Mouse (Mus musculus) 3134 (cell line): ENCODE measurements at regions not wholly inside any gene's neighbourhood (a gene's known extent, or its start where the extent isn't known, plus 50 kb on each side); places are given as distances from the start of the nearest gene placed in this dataset.

ENCODE experiments used
- DNase-seq: peaks from one replicate; pipeline ENCODE4 v3.0.0-alpha.2; 2011; ENCODE audit warnings: low spot score; ENCODE audit not compliant: insufficient read length; ENCODE audit errors: extremely low read depth

DNA sequence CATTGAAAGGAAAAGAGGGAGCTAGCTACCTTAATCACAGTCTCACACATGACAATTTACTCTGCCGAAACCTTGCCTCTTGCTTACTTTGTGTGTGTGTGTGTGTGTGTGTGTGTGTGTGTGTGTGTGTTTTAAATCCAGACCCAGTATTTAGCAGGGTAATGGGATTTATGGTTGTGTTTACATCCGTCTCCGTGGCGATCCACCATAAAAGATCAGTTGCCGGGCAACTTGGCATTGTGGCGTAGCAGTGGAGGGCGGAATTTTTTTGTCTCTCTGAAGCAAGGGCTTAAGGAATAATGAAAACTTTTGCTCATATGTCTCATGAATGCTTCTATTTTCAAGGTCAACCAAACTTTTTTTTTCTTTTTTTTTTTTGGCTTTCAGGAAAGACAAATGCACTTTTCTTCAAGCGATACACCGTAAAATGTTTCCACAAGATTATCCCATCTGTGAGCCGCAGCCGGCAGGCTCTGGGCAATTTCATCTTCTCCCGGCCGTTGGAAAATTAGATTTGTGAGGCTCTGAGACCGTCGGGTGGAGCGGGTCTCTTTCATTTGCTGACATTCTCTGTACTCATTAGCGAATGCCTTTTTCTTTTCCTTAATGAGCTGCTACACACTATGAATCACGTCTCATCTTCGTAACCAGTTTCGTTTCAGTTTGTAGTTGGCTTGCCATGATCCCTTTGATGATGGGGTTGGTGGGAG is 53.9 kb upstream of the Ptch1 start:
- no peak for DNase-seq

DNA sequence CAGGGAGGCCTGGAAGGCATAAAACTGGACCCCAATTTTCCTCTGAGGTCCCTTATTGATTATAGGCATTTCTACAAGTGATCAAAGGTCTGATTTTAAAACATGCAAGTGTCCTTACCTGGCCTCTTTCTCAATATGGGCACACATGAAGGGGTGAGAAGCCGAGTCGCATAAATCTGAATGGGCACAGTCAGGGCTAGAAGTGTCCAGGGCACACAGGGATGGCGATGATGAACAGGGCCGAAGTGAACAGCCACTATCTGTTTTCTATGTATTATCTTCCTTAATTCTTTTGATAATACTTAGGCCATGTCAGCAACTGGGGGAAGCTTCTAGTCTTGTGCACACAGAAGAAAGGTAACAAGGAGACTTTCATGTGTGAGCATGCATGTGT is 54.5 kb upstream of the Ptch1 start:
- DNase-seq = no peak

DNA sequence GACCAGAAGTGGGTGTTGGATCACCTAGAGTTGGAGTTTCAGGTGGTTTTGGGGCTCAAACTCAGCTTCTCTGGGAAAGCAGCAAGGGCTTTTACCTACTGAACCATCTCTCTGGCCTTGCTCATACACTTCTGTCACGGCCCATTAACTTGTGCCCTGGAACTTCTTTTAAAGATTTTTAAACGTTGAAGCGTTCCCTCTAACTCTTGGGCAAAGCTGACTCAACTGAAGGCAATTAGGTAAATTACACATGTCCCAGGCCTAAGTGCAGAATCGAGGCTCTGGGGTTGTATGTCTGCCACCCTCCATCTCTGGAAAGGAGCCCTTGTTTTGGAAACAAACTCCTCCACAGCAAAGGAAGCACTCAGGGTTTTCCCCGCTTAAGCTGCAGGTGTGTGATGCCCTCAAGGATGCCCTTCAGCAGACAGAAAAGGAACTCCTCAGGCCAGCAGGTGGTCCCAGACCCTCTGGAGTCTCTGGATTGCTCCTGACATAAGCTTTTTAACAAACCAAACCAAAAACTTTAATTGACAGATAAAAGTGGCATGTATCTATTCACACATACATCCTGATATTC is 58.5 kb upstream of the Ptch1 start:
- DNase-seq = no peak

DNA sequence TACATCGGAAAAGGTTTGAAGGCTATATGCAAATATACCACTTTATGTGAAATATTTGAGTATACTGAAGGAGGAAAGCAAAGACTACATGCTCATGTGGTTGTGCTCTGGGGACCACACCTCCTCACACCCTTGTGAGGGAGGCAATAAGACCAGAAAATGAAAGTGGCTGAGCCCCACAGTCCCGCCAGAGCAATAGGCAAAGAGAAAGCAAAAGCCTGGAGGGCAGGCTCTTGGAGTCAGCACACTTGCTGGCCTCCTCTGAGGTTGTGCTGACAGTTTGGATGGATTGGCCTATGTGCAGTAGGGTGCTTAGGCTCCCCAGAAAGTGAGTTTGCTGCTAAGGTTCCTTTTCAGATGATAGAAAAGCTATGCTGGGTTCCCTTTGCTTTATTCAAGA is 60.9 kb upstream of the Ptch1 start:
- no peak for DNase-seq

DNA sequence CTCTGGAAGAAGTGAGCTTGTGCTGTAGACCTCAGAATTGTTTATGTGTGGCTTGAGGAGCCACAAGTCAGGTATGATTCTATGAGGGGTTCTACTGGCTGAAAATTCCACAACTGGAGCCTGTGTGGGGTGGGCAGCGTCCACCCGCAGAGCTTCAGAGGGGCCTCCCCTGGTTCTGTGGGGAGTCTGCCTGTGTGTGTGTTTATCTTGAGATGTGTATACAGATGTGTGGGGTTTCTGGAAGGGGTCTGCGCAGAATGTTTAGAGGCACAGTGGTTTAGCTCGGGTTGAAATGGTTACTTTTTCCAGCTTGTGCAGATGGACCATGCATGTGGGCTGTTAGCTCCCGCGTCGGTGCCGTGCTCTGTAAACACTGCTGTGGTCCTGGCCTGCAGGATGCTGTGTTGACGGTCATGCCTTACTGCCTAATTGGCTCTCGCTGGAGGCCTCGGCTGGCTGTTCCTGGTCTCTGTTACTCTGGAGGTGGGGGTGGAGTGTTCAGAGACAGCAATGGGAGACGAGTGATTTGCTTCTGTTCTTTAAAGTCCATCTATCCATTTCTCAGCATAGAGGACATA is 68.3 kb upstream of the Ptch1 start:
- no peak for DNase-seq

- peak; percentile 64 for DNase-seq
Measured at GRCm38 (mm10) chr13:63642617-63643016, 69.2 kb upstream of the Ptch1 start.

GRCm38 (mm10) chr13:63643394-63643793 is 70.0 kb upstream of the Ptch1 start:
- DNase-seq = no peak

GRCm38 (mm10) chr13:63644308-63644707 is 70.9 kb upstream of the Ptch1 start:
- DNase-seq = no peak

DNA sequence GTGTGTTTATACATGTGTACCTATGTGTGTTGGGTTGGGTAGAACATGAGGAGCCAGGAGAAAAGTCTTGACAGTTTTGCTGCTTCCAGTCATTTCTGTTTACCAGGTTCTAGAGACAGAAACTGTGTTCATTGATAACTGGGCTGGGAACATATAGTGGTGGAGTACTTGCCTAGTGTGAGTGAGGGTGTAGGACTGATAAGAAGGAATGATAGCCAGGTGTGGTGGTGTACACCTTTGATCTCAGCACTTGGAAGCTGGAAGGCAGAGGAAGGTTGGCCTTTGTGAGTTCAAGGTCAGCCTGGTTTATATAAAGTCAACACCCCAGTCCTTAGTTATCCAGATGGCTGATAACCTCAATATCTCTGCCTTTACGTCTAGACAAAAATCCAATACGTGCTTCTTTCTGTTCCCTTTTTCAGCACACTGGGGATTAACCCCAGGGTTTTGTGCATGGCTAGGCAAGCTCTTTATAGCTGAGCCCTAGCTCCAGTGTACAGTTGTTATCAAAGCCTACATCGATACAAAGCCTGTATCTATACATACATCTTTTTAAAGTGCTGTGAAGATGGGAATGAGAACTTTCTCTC is 75.8 kb upstream of the Ptch1 start:
- DNase-seq = no peak

GRCm38 (mm10) chr13:63654514-63654913 is 81.1 kb upstream of the Ptch1 start:
- DNase-seq = no peak

DNA sequence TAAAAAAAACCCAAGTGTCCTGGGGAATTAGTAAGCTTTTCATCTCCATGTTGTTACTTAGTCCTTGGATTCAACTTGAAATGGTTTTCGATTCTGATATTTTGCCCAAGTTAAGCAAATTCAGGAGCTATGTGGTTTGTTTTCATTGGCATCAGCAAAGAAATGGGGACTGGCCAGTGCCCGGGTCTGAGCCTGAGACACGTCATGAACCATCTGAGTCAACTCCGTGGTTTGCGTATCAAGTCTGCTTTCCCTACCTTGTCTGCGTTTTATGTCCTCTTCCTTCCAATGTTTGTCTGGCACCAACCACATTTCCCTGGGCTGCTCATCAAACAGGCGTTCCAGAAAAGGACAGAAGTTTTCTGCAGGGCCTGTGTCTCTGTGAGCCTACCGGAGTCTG is 83.7 kb upstream of the Ptch1 start:
- DNase-seq = peak; percentile 63

- DNase-seq = no peak
Measured at GRCm38 (mm10) chr13:63659412-63659811, 86.0 kb upstream of the Ptch1 start.

- no peak for DNase-seq
Measured at GRCm38 (mm10) chr13:63660431-63660830, 87.0 kb upstream of the Ptch1 start.

- no peak for DNase-seq
Measured at GRCm38 (mm10) chr13:63668576-63668975, 95.2 kb upstream of the Ptch1 start.

- DNase-seq = no peak
Measured at GRCm38 (mm10) chr13:63669031-63669430, 95.6 kb upstream of the Ptch1 start.

GRCm38 (mm10) chr13:63672425-63672824 is 99.0 kb upstream of the Ptch1 start:
- no peak for DNase-seq

DNA sequence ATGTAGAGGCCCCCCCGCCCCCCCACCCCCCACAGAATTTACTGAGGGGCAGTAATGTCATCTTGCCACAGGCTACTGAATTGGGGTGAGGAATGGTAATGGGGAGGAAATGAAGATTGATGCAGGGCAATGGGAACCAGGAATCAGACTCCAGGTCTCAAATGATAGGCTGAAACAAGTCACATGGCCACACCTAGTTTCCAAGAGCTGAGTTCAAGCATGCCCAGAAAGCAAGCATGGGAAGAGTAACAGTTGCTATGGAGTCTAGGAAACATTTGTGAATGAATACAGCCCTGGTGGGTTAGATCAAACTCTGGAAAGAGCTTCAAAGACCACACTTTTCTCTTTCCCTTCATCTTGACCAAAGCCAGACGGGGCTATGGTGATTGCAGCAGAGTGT is 104.3 kb upstream of the Ptch1 start:
- no peak for DNase-seq

DNA sequence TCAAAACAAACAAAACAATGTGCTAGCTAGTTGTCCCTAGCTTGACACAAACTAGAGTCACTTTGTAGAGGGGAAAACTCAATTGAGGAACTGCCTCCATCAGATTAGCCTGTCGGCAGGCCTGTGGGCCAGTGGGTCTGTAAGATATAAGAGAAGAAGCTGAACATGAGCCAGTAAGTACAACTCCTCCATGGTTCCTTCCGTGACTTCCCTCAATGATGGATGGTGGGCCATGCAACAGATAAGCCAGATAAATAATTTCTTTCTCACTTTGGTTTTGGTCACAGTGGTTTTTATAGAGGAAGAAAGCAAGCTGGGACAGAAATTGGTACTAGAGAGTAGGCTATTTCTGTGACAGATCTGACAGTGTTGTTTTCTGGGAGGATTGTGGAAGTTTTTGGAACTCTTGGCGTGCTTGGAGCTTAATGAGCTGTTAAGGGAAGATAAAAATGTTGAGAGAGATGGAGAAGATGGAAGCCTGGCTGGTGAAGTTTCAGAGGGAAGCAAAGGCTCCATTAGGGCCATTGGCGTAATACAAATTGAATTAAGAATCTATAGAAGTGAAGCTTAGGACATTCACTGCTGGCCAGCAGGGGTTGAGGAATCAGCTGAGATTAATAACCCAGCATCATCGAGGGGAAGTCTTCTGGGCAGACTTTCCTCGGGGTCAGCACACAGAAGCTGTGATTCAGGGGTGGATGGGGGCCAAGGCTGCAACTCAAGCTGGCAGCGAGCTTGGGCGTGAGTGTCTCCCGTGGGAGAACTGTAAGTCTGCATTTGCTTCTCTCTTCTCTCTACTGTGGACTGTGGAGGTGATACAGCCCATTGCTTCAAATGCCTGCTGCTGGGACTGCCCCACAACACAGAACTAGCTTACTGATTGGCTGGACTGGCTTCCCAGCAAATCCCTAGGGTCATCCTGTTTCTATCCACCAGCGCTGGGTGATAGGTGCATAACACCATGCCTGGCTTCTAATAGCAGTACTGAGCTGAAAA is 105.2 kb upstream of the Ptch1 start:
- no peak for DNase-seq

DNA sequence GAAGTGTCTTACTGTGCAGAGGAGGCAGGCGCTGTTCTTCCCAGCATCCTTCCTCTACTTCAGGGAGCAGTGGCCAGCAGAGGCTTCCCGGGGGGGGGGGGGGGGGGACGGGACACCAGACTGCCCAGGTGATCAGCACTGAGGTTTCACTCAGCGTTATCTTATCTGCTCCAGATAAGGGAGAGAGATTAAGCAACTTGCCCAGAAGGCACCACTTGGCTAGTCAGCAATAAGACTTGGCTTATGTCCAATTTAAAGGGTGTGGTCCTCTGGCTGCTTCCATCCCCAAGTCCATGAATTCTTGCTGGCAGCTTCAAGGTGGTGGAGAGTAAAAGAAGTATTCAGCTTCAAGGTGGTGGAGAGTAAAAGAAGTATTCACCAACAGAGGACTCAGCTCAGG is 108.9 kb upstream of the Ptch1 start:
- no peak for DNase-seq

GRCm38 (mm10) chr13:63691974-63692373 is 118.6 kb upstream of the Ptch1 start:
- DNase-seq = no peak

DNA sequence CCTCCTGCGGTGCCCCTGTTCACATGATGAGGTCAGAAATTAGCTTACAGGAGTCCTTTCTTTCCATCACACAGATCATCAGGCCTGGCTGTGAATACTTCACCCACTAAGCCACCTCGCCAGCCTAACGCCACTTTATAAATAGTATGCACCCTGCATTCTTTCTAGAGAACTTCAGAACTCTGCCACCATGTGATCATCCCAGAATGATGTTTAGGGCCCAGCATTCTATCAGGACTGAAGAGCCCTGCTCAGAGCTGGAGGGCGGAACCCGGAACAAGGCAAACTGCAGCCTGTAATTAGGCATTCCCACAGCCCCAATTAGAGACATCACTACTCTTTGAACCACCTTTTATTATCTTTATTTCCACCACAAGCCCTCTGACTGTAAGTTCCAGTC is 120.2 kb upstream of the Ptch1 start:
- DNase-seq = no peak
